Mouse (Mus musculus) lung, embryonic 15.5 days (tissue): ENCODE measurements at regions not wholly inside any gene's neighbourhood (a gene's known extent, or its start where the extent isn't known, plus 50 kb on each side); places are given as distances from the start of the nearest gene placed in this dataset.

ENCODE experiments used
- ATAC-seq: fragments of 200-750 bp; cut with Nextera tagmentation; 2 replicates; pipeline ENCODE4 v1.8.0; 2017; ENCODE audit warnings: moderate number of reproducible peaks, borderline replicate concordance; ENCODE audit not compliant: low FRiP score, low TSS enrichment; ENCODE audit errors: extremely low read depth
- H3K27ac ChIP-seq: fragments of 300-500 bp; sonication (generic); 2 replicates; pipeline ENCODE4 v1.5.1; 2015; ENCODE audit warnings: moderate library complexity, mild to moderate bottlenecking, inconsistent platforms
- H3K27me3 ChIP-seq: fragments of 300-500 bp; sonication (generic); 2 replicates; pipeline ENCODE4 v1.6.1; 2015; ENCODE audit warnings: inconsistent platforms
- H3K36me3 ChIP-seq: fragments of 300-500 bp; sonication (generic); 2 replicates; pipeline ENCODE4 v1.6.1; 2015; ENCODE audit warnings: inconsistent platforms
- H3K4me1 ChIP-seq: fragments of 300-500 bp; sonication (generic); 2 replicates; pipeline ENCODE4 v1.6.1; 2015; ENCODE audit warnings: inconsistent platforms
- H3K4me2 ChIP-seq: fragments of 300-500 bp; sonication (generic); 2 replicates; pipeline ENCODE4 v1.6.1; 2015; ENCODE audit warnings: inconsistent platforms, mild to moderate bottlenecking, moderate library complexity
- H3K4me3 ChIP-seq: fragments of 300-500 bp; sonication (generic); 2 replicates; pipeline ENCODE4 v1.5.1; 2015; ENCODE audit warnings: mild to moderate bottlenecking, inconsistent platforms
- H3K9ac ChIP-seq: fragments of 300-500 bp; sonication (generic); 2 replicates; pipeline ENCODE4 v1.6.1; 2015; ENCODE audit warnings: inconsistent platforms
- H3K9me3 ChIP-seq: fragments of 300-500 bp; sonication (generic); 2 replicates; pipeline ENCODE4 v1.6.1; 2016; ENCODE audit warnings: inconsistent platforms
- WGBS: fragments of 180-500 bp; shearing (Covaris S2); methylation state at CpG from one replicate; pipeline ENCODE4 v1.1.7; 2015; 5-methylcytosine and 5-hydroxymethylcytosine counted together

DNA sequence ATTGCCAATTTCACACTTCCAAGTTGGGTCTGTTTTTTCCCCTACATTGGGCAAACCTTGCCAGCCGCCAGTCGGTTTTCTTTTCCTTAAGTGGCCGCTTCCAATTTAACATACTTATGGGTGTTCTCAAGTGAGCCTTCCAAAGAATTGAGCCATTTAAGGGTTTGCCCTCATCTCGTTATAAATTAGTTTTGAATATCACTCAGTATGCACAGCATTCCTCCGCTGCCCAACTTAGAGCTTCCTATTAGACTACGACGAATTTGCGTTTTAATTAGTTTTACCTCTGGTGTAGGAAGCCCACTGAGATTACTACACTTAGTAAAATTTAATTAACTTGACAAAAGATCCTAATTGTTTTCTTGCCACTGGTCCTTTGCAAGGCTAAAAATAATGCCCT lies 209.9 kb downstream of the Cdh11 start:
- Histone ChIP-seq H3K27me3 (no peaks in the 10 kb centered on the region), H3K27ac (no peak overlapping the region), H3K9me3 (no peaks in the 10 kb centered on the region), H3K4me2 (no peak overlapping the region), H3K4me3 (no peak overlapping the region), H3K36me3 (no peaks in the 10 kb centered on the region), H3K9ac (no peak overlapping the region), H3K4me1 (no peaks in the 10 kb centered on the region)
- WGBS, result 83% methylated on average over 8 of the region's 8 CpGs
- no peak for ATAC-seq

DNA sequence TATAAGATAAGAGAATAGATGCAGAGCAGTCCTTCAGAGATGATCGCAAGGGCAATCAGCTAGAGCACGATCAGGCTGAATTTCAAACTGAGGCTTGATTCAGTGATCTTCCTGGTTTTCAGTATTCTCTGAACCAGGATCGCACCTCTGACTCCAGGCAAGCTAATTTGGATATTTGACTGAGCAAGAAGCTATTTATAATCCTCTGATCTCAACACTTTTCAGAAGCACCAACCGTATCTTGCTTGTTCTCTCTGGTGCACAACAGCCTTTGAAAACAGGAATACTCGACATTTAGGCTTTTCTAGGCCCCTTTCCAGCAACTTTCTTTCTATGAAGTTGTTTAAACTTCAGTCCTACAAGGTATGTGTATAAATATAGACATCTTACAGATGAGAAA lies 217.7 kb downstream of the Cdh11 start:
- Histone ChIP-seq H3K9ac (no peak overlapping the region), H3K27me3 (no peaks in the 10 kb centered on the region), H3K36me3 (no peaks in the 10 kb centered on the region), H3K9me3 (no peaks in the 10 kb centered on the region), H3K4me1 (no peaks in the 10 kb centered on the region), H3K27ac (no peak overlapping the region), H3K4me2 (no peak overlapping the region), H3K4me3 (no peak overlapping the region)
- ATAC-seq, result no peak
- WGBS, result 72% methylated on average over 5 of the region's 5 CpGs

DNA sequence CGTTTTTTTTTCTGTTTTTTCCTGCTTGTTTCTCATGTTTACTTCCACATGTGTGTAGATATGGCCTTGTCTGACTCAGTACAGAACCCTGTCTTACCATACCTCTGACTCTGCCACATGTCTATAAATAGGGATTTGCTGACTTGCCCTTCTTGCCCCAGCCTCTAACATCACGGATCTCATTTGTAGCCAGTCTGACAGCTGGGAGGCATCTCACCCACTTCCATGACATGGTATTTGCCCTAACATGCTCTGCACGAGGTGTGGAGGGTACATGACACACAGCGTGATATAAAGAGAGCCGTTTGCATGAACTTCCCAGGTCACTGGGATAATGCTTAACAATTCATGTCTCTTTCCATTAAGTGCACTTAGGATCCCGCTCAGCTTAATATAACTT lies 231.2 kb downstream of the Cdh11 start:
- 19% methylated on average over 6 of the region's 6 CpGs for WGBS
- H3K27me3 ChIP-seq, result no peaks in the 10 kb centered on the region
- no peak overlapping the region for H3K4me3 ChIP-seq
- H3K36me3 ChIP-seq, result no peaks in the 10 kb centered on the region
- peak overlapping the region; percentile 26 for H3K27ac ChIP-seq
- H3K4me2 ChIP-seq, result no peak overlapping the region; the same call in 1 of the 2 replicates
- H3K4me1 ChIP-seq, result peaks cover 15% of the 10 kb centered on the region
- H3K9ac ChIP-seq, result no peak overlapping the region
- no peaks in the 10 kb centered on the region for H3K9me3 ChIP-seq
- ATAC-seq, result peak; percentile 66; the same call in 1 of the 2 replicates

DNA sequence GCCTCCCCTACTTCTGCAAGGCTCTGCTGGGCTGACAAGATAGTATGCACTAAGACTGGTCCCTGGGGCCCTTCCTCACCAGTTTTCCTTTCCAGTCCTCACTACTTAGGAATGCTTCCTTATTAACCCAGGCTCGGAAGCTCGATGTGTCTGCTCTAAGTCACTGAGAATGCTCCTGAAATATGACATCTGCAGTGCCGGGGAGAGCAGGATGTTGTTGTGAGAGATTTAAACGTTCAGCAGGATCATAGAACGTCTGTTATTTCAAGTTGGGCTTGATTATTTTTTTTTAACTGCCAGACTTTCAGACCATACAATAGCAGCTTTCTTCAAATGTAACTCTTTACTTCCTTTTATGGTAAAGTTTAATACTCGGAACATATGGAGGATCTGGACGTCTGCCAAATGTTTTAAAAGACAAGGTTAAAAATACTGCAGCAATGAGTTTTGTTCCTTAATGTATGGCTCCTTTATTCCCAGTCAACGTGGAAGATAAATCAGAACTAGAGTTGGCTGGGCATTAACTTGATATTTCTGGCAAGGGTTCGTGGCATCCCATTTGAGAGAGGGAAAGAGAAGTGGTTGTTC lies 232.0 kb downstream of the Cdh11 start:
- Histone ChIP-seq H3K4me2 (peak overlapping the region; percentile 29; the same call in 1 of the 2 replicates), H3K36me3 (no peaks in the 10 kb centered on the region), H3K27me3 (no peaks in the 10 kb centered on the region), H3K4me3 (no peak overlapping the region), H3K9me3 (no peaks in the 10 kb centered on the region), H3K27ac (peak overlapping the region; percentile 90), H3K9ac (no peak overlapping the region), H3K4me1 (peaks cover 15% of the 10 kb centered on the region)
- WGBS, result 4% methylated on average over 9 of the region's 9 CpGs
- peak; percentile 80 for ATAC-seq

DNA sequence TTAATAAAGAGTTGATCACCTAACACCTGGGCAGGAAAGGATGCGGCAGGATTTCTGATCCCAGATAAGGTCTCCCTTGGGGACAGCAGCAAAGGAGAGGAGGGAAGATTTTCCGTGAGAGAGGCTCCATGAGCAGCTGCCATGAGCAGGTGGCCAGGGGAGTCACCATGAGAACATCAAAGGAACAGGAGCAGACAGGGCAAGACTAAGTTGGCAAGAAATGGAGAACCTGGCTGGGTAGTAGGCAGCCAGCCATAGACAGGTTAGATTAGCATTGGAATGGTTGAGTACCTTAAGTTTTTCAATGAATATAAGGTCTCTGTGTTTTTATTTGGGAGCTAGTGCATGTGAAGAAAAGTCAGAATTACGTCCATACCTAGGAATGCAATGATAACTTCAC lies 246.6 kb downstream of the Cdh11 start:
- Histone ChIP-seq H3K4me2 (no peak overlapping the region), H3K9me3 (no peaks in the 10 kb centered on the region), H3K36me3 (no peaks in the 10 kb centered on the region), H3K4me1 (peaks cover 6% of the 10 kb centered on the region; the same call in 1 of the 2 replicates), H3K9ac (no peak overlapping the region), H3K27ac (no peak overlapping the region), H3K27me3 (peaks cover 6% of the 10 kb centered on the region; the same call in 1 of the 2 replicates), H3K4me3 (no peak overlapping the region)
- 42% methylated on average over 3 of the region's 3 CpGs for WGBS
- no peak for ATAC-seq

DNA sequence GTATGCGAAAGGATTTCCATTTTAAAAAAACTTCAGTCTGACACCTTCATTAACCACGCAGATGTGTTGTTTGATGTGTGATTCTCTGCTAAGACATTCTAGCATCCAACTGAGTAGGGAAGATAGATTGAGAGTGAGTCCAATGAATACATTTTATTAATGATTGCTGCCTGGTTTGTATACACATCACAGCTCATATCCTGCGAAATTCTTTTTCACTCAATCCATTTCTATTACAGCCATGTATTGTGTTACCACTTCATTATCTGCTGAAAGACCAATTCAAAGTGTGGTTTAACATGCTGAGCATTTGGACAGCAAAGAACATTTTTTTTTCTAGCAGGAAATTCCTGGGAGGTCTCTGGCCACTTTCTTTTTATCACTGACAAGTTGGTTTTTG lies 247.4 kb downstream of the Cdh11 start:
- peaks cover 6% of the 10 kb centered on the region; the same call in 1 of the 2 replicates for H3K4me1 ChIP-seq
- ATAC-seq, result peak; percentile 91
- no peak overlapping the region for H3K4me3 ChIP-seq
- 13% methylated on average over 3 of the region's 3 CpGs for WGBS
- H3K27me3 ChIP-seq, result peaks cover 10% of the 10 kb centered on the region; the same call in 1 of the 2 replicates
- H3K36me3 ChIP-seq, result no peaks in the 10 kb centered on the region
- H3K9me3 ChIP-seq, result no peaks in the 10 kb centered on the region
- no peak overlapping the region for H3K9ac ChIP-seq
- no peak overlapping the region for H3K27ac ChIP-seq
- no peak overlapping the region for H3K4me2 ChIP-seq

DNA sequence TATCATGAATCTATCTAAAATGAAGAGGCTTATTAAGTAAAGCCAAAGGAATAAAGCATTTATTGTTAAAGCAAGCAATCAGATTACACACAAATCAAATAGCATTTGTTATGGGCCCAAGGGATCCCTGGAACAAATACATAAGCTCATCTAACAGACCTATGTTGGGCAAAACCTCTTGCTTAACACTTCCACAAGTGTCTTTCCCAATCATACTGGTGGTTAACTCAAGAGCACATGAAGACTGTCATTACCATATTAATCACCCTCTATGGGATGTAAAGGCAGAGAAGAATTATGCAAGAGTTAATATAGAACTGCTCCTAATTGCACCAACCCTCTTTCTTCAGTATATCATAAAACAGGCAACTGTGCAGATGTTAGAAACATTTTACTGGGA lies 267.0 kb downstream of the Cdh11 start:
- ATAC-seq, result no peak
- Histone ChIP-seq H3K4me3 (no peak overlapping the region), H3K9me3 (no peaks in the 10 kb centered on the region), H3K4me2 (no peak overlapping the region), H3K36me3 (no peaks in the 10 kb centered on the region), H3K27me3 (peaks cover 5% of the 10 kb centered on the region; the same call in 1 of the 2 replicates), H3K4me1 (no peaks in the 10 kb centered on the region), H3K9ac (no peak overlapping the region), H3K27ac (no peak overlapping the region)

DNA sequence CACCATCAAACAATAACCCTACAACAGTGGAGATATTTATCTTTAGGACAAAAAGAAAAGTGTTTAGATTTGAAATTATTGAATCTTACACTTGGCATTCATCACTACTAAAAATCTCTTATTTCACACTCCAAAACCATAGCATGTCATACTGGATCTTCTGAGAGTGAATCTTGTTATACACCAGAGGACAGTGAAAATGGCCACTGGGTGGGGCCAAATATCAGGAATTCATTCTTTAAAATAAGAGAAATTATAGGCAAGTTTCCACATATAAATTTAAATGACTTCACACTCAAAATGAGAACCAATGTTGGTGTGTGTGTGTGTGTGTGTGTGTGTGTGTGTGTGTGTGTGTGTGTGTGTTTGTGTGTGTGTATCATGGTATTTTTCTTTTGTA lies 269.7 kb downstream of the Cdh11 start:
- H3K9ac ChIP-seq, result no peak overlapping the region
- no peaks in the 10 kb centered on the region for H3K4me1 ChIP-seq
- ATAC-seq, result no peak

DNA sequence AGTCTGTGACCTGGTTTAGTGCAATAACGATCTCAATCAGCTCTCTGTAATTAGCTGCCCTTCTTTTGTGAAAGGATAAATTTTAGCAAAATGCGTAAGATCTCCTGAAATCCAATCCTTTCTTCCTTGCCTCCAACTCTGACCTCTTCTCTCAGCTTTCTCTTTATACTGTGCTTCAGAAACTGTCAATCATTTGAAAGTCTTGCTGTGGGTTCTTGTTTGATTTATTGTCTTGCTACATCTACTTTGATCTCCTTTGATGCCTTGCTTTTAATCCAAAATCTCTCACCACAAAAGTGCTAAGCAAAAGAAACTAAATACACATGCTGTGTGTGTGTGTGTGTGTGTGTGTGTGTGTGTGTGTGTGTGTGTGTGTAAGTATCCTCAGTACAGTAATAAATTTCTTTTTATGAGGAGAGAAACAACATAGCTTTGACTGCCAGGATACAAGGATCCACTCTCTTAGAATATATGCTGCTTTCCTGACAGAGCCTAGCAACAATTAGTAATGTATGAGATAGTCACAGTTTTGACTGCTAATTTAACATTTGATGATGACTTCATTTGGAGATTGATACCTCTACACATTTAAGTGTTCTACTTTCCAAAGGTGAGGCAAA lies 270.5 kb downstream of the Cdh11 start:
- no peaks in the 10 kb centered on the region for H3K27me3 ChIP-seq
- no peaks in the 10 kb centered on the region for H3K9me3 ChIP-seq
- no peaks in the 10 kb centered on the region for H3K36me3 ChIP-seq
- no peak overlapping the region for H3K27ac ChIP-seq
- no peaks in the 10 kb centered on the region for H3K4me1 ChIP-seq
- H3K4me3 ChIP-seq, result no peak overlapping the region
- WGBS, result 83% methylated on average over 2 of the region's 2 CpGs
- no peak overlapping the region for H3K4me2 ChIP-seq
- no peak overlapping the region for H3K9ac ChIP-seq
- ATAC-seq, result no peak

More for the DNA sequence above, 269.7 kb downstream of the Cdh11 start:
- H3K4me2 ChIP-seq, result no peak overlapping the region
- H3K36me3 ChIP-seq, result no peaks in the 10 kb centered on the region
- no peaks in the 10 kb centered on the region for H3K9me3 ChIP-seq
- H3K4me3 ChIP-seq, result no peak overlapping the region
- no peak overlapping the region for H3K27ac ChIP-seq
- no peaks in the 10 kb centered on the region for H3K27me3 ChIP-seq

DNA sequence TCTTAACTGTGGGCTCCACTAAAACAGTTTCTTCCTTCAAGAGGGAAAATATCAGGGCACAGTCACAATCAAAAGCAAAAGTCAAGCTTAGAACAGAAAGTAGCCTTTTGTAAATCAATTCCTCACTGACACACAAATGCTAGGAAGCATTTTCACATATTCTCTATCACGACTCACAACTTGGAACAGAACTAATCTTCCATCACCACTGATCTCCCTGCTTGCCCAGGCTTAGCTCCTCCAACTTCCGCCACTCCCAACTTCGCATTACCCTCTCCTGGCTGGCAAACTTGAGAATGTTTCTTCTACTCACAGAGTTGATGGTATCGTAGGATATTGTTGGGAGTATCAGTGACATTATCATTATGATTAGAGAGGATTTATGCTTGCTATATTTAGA lies 284.7 kb downstream of the Cdh11 start:
- WGBS, result 68% methylated on average over 4 of the region's 4 CpGs
- Histone ChIP-seq H3K4me1 (0 out of 2 replicates have a peak, but pooled peaks cover 3% of the 10 kb centered on the region), H3K4me2 (no peak overlapping the region), H3K27ac (no peak overlapping the region), H3K36me3 (no peaks in the 10 kb centered on the region), H3K27me3 (no peaks in the 10 kb centered on the region), H3K4me3 (no peak overlapping the region), H3K9ac (no peak overlapping the region), H3K9me3 (no peaks in the 10 kb centered on the region)
- ATAC-seq, result no peak

DNA sequence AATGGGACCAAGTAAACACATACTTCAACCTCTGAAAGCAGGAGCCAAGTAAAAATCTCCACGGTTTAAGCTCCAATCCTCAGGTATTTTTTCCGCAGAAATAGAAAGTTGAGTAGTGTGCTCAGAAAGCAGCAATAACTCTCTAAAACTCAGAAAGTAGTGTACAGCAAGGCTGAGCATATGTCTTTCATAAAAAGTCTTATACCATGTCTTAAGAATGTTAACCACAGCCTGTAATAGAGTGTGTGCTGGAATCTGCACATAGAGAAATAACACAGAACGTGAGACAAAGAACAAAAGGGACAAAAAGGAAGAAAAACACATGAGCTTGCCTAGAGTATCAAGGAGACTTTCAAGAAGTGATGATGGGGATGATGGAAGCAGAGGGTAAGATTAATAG lies 285.2 kb downstream of the Cdh11 start:
- ATAC-seq, result no peak
- Histone ChIP-seq H3K9ac (no peak overlapping the region), H3K36me3 (no peaks in the 10 kb centered on the region), H3K4me1 (0 out of 2 replicates have a peak, but pooled peaks cover 3% of the 10 kb centered on the region), H3K4me3 (no peak overlapping the region), H3K27me3 (no peaks in the 10 kb centered on the region), H3K27ac (no peak overlapping the region), H3K4me2 (no peak overlapping the region), H3K9me3 (no peaks in the 10 kb centered on the region)
- 78% methylated on average over 3 of the region's 3 CpGs for WGBS

DNA sequence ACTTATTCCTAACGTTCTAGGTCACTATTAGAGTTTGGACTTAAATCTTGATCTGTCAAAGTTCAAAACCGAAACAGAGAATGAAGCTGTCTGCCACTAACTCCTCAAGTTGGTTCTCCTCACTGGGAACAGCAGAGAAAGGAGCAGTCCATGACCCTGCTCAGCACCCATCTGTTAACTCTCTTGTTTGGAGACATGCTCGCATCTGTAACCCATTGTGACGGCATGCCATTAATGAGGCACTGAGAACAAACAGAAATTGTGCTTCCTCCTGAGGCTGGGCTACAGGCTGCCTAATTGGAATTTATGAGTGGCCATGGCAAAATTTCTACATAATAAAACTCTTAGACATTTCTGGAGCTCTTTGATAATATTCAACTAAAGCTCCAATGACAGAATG lies 286.4 kb downstream of the Cdh11 start:
- ATAC-seq, result no peak
- no peak overlapping the region for H3K4me2 ChIP-seq
- 74% methylated on average over 4 of the region's 4 CpGs for whole genome bisulfite sequencing
- H3K4me3 ChIP-seq, result no peak overlapping the region
- H3K9ac ChIP-seq, result no peak overlapping the region
- H3K9me3 ChIP-seq, result no peaks in the 10 kb centered on the region
- no peaks in the 10 kb centered on the region for H3K27me3 ChIP-seq
- H3K36me3 ChIP-seq, result no peaks in the 10 kb centered on the region
- H3K27ac ChIP-seq, result no peak overlapping the region
- 0 out of 2 replicates have a peak, but pooled peaks cover 3% of the 10 kb centered on the region for H3K4me1 ChIP-seq
